Mouse (Mus musculus) gonadal fat pad, adult 2 months (tissue): ENCODE measurements around the gene Gpr183. TPM values are rescaled to one million over a fixed set of nuclear protein-coding genes. Genes with fewer than 3 reads are reported as not detected.

ENCODE experiments used
- DNase-seq: peaks from one replicate; pipeline ENCODE4 v3.0.0-alpha.2; 2012; ENCODE audit warnings: low read depth
- polyA plus RNA-seq: library from polyadenylated mRNA; depleted of rRNA; stranded (reverse); fragments of >200 nt; gene quantifications from 2 replicates; pipeline ENCODE4 v1.2.3, GENCODE M21; 2012

The Gpr183 gene
- polyA plus RNA-seq, 1 experiment = 2.8 TPM

GRCm38 (mm10) chr14:121957176-121957871 is 7.7 kb downstream of the Gpr183 start:
- no peak for DNase-seq

GRCm38 (mm10) chr14:121956291-121956690 is 8.7 kb downstream of the Gpr183 start:
- DNase-seq = no peak

DNA sequence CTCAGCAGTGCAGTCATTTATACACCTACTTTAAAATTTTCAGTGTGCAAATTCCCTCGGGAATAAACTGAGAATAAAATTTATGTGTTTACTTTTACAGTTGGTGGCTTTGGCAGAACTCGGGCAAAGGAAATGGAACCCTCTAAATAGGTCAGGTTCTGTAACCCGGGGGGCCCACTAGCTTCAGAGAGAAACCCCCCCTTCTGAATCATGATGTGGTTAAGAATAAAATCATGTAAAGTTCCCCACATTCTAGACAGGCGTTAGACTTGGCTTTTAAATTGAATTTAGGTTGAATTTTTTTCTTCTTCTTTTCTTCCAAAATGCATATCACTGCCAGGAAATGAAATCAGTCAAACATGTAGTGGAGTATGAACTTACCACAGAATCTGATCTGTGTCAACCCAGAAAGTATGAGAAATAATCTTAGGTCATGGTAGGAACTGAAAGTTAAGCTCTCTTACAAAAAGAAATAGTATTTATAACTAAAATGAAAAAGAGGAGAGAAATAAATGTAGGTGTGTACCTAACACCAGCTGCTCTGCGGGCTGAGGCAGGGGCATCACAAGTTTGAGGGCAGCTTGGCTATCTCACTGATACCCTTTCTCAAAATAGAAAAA is 9.7 kb downstream of the Gpr183 start:
- DNase-seq = no peak

- DNase-seq = no peak
Measured at GRCm38 (mm10) chr14:121954608-121955007, 10.4 kb downstream of the Gpr183 start.

GRCm38 (mm10) chr14:121954129-121954528 is 10.9 kb downstream of the Gpr183 start:
- no peak for DNase-seq

DNA sequence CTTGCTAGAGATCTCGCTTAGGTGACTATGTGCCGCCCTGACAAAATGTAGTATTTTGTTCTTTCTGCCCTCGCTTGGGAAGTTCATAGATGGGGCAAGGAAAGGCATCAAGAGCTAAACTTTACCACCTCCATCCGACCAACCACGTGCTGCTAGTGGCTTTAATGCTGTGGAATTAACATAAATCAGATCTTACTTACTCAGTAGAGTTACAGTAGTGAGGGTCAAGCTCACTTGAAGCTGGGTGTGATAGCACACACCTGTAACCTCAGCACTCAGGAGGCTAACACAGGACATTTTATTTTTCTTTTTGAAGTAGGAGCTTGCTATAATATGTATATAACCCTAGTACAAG is 13.0 kb downstream of the Gpr183 start:
- no peak for DNase-seq

DNA sequence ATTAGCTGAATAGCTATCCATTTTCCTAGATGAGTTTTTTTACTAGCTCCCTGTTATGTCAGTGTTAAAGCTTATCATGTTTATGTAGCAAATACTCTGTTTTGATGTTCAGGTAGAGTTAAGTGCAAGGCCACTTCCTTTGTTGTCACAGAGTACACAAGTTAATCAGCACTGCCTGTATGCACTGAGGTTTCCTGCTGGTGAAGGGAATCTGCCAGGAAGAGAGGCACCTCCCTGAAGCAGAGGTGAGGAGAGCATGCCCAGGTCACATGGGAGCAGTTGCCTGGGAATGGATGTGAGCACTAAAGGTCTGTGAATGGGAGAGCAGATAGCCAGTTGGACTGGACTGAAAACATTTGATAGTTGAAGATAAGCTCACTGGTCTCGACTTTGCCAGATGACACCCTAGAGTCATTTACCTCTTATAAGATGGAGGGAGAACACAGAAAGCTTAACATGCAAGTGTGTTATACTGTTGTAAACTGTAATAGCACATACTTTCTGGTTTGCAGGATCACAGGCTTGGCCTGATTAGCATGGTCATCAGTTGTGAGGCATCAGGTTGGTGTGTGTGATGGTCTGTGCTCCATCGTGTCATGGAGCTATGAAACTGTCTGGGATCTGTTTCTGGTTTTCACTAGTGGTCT is 13.5 kb downstream of the Gpr183 start:
- no peak for DNase-seq

- DNase-seq = no peak
Measured at GRCm38 (mm10) chr14:121949897-121950296, 15.1 kb downstream of the Gpr183 start.

GRCm38 (mm10) chr14:121949436-121949835 is 15.6 kb downstream of the Gpr183 start:
- no peak for DNase-seq

- no peak for DNase-seq
Measured at GRCm38 (mm10) chr14:121947966-121948365, 17.0 kb downstream of the Gpr183 start.

GRCm38 (mm10) chr14:121947201-121947760 is 17.7 kb downstream of the Gpr183 start:
- DNase-seq = no peak

- DNase-seq = no peak
Measured at GRCm38 (mm10) chr14:121946728-121947127, 18.3 kb downstream of the Gpr183 start.

GRCm38 (mm10) chr14:121946131-121946530 is 18.9 kb downstream of the Gpr183 start:
- no peak for DNase-seq

- no peak for DNase-seq
Measured at GRCm38 (mm10) chr14:121939582-121939981, 25.4 kb downstream of the Gpr183 start.

DNA sequence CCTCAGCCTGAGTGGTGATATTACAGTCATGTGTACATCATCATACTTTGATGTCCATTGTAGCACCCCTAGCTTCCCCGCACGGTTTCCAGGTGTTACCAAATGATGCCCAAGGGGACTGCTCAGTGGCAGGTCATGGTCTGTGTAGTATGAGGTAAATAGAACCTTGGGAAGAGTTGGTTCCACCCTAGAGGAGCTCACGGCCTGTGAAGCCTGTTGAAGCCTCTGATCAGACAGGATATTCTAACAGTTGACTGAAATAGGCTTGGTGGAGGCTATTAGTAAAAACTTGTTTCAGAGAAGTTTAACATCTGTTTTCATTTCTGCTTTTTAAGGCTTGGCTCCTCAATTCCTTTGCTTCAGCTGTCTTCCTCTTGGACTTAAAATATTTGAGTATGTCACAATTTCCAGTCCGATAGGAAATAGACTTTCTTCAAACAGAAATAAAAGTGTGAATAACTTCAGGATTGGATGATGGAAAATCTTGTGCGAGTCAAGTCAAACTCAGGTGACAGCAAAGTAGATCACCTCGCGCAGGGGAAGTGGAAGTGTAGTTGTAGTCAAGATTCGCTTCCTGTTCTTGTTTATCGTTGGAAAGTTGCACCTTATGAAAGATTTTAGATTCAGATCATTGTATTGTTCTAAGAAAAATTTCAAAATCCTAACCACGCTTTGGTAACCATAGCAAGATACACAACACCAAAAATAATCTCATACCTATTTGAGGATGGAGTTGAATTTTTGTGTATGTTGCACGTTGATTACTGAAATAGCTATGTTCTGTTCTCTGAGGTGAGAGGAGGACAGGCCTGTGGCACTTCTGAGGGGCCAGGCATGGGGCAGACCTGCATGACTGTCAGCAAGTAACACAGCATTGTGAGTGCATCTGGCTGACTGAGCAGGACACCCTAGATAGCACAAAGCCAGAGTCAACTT is 26.5 kb downstream of the Gpr183 start:
- DNase-seq = no peak

DNA sequence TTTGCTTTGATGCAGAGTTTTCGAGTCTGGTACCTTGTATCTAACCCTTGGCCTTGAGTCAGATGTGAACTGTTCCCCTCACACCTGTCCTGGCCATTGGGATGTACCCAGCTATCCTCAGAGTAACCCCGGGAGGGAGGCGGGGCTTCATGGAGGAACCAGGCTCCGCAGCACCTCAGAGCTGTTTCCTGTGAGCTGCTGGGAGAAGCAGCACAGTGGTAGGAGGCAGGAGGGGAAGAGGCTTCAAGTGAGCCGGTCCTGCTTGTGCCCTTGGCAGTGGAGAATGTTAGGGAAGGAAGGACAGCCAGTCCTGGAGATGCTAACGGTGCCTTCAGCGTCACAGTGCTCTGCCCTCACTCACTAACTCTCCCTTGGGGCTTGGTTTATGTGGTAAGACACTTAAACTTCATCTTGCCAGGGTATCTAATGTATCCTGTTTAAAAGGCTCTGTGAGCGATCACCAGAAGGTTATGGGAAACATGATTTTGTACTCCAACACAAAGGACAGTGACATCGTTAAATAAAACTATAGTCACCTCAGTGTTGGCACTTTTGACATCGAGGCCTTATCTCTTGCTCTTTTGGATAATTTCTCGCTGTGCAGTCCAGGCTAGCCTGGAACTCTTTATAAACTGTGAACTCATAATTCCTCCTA is 27.3 kb downstream of the Gpr183 start:
- DNase-seq = no peak

GRCm38 (mm10) chr14:121936856-121937255 is 28.1 kb downstream of the Gpr183 start:
- DNase-seq = no peak

- no peak for DNase-seq
Measured at GRCm38 (mm10) chr14:121936356-121936755, 28.6 kb downstream of the Gpr183 start.

- DNase-seq = no peak
Measured at GRCm38 (mm10) chr14:121934597-121934946, 30.4 kb downstream of the Gpr183 start.

DNA sequence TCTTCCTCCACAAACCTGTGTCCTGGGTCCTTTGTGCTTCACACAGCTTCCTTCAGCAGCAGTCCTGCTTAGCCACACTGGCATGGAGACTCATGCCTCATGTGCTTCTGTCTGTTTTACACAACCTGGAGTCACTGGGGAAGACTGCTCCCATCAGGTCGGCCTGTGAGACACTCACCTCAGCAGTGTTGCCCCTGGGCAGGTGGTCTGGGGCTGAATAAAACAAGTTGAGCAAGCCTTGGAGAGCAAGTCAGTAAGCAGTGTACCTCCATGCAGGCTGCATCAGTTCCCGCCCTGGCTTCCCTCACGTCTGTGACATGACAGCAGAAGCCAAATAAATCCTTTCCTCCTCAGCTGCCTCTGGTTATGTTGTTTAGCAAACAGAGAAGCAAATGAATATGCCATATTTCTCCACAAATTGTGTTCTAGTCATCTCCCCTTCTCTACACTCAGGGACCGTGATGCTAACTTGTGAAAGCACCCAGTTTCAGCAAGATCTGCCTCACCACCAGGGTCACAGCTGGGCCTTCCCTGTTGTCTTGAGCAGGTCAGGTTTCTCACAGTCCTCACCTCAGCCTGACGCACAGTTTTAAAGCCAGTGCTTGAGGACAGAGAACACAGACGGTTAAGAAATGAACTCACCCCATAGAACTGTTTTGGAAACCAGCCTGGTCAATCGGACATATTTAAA is 30.9 kb downstream of the Gpr183 start:
- DNase-seq = no peak

GRCm38 (mm10) chr14:121932180-121932579 is 32.8 kb downstream of the Gpr183 start:
- DNase-seq = no peak
